Mouse (Mus musculus): ENCODE measurements at regions not wholly inside any gene's neighbourhood (a gene's known extent, or its start where the extent isn't known, plus 50 kb on each side); places are given as distances from the start of the nearest gene placed in this dataset.
"Not testable (repeated sequence)": the region's sequence is repeated elsewhere in the genome, so short reads cannot be mapped to it uniquely, and the experiment has no call there.

- peak; percentile 11 for DNase-seq (ENCODE audit: low spot score)
- WGBS: 38% methylated on average over 3 of the region's 3 CpGs
Measured at GRCm38 (mm10) chr3:7306800-7307199, 686.6 kb upstream of the 1700008P02Rik start.

GRCm38 (mm10) chr3:7298511-7298910 is 678.3 kb upstream of the 1700008P02Rik start:
- Histone ChIP-seq H3K4me1 (ENCODE audit: control insufficient read depth, insufficient read depth, low read length) (no peaks in the 10 kb centered on the region; the same call in 1 of the 2 replicates), H3K9ac (ENCODE audit: low read depth, low read length, severe bottlenecking) (no peak overlapping the region), H3K27me3 (ENCODE audit: control insufficient read depth, insufficient read depth, low read length) (no peaks in the 10 kb centered on the region), H3K4me2 (replicated peaks; ENCODE audit: low read depth, low read length, severe bottlenecking) (no peak overlapping the region), H3K4me3 (replicated peaks; ENCODE audit: low read length) (no peak overlapping the region), H3K9me3 (ENCODE audit: control insufficient read depth, low read length) (no peaks in the 10 kb centered on the region), H3K36me3 (ENCODE audit: control insufficient read depth, insufficient read depth, low read length) (no peaks in the 10 kb centered on the region), H3K27ac (replicated peaks; ENCODE audit: low read depth, low read length) (no peak overlapping the region)
- TF ChIP-seq POLR2A (IDR thresholded peaks at IDR 0.05; ENCODE audit: borderline replicate concordance, extremely low read depth, insufficient read depth, insufficient read length): no peak
- 8% methylated on average over 3 of the region's 3 CpGs for WGBS
- DNase-seq (ENCODE audit: low spot score) (peak; percentile 31), ATAC-seq (ENCODE audit: low FRiP score, low read depth) (no peak)

More at GRCm38 (mm10) chr3:7306800-7307199, 686.6 kb upstream of the 1700008P02Rik start:
- no peak for TF ChIP-seq POLR2A (IDR thresholded peaks at IDR 0.05; ENCODE audit: borderline replicate concordance, extremely low read depth, insufficient read depth, insufficient read length)
- Histone ChIP-seq H3K27ac (replicated peaks; ENCODE audit: low read depth, low read length) (no peak overlapping the region), H3K4me3 (replicated peaks; ENCODE audit: low read length) (no peak overlapping the region), H3K36me3 (ENCODE audit: control insufficient read depth, insufficient read depth, low read length) (no peaks in the 10 kb centered on the region), H3K4me1 (ENCODE audit: control insufficient read depth, insufficient read depth, low read length) (no peaks in the 10 kb centered on the region), H3K4me2 (replicated peaks; ENCODE audit: low read depth, low read length, severe bottlenecking) (no peak overlapping the region), H3K9me3 (ENCODE audit: control insufficient read depth, low read length) (no peaks in the 10 kb centered on the region), H3K9ac (ENCODE audit: low read depth, low read length, severe bottlenecking) (no peak overlapping the region), H3K27me3 (ENCODE audit: control insufficient read depth, insufficient read depth, low read length) (no peaks in the 10 kb centered on the region)
- ATAC-seq (ENCODE audit: low FRiP score, low read depth): no peak

DNA sequence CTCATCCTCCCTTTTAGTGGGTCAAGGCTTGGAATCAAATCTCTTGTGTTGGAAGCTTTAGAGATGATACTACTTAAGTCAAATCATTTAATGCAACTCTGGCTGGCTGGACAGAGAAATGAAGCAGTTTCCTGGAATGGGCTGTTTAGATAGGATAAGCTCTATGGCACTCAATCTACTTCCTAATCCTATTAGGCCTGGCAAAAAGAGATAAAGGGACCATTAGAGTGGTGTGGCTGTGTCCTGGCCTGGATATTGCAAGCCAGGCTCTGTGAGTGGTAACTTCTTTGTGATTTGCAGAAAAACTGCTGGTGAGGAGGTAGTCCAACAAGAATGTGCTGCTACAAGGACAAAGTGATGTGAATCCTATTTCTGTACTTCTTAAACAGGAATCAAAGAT is 670.8 kb upstream of the 1700008P02Rik start:
- Histone ChIP-seq H3K4me2 (replicated peaks; ENCODE audit: low read depth, low read length, severe bottlenecking) (no peak overlapping the region), H3K4me3 (replicated peaks; ENCODE audit: low read length) (no peak overlapping the region)

DNA sequence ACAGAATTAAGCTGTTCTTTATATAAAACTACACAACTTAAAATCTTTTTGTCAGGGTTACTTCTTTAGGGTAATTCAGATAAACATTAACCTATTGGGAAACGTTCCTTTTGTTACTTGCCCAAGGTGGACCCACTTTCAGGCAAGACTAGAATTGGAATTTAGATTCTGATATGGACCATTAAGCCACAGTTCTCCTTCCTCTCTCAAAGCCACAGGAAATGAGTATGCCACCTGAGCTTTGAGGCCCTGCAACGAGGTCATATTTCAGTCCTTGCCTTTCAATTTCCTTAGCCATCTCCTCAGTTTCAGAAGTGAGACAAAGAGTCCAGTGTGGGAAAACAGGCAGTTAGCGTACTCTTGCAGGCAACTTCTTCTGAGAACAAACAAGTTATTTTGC is 637.3 kb upstream of the 1700008P02Rik start:
- no peaks in the 10 kb centered on the region for H3K9me3 ChIP-seq (ENCODE audit: control insufficient read depth, low read length)
- TF ChIP-seq POLR2A (IDR thresholded peaks at IDR 0.05; ENCODE audit: borderline replicate concordance, extremely low read depth, insufficient read depth, insufficient read length): no peak
- WGBS: 22% methylated on average over 3 of the region's 3 CpGs
- no peaks in the 10 kb centered on the region for H3K36me3 ChIP-seq (ENCODE audit: control insufficient read depth, insufficient read depth, low read length)
- H3K9ac ChIP-seq (ENCODE audit: low read depth, low read length, severe bottlenecking): no peak overlapping the region
- DNase-seq (ENCODE audit: low spot score) (no peak), ATAC-seq (ENCODE audit: low FRiP score, low read depth) (no peak)
- no peak overlapping the region for H3K27ac ChIP-seq (replicated peaks; ENCODE audit: low read depth, low read length)
- H3K4me2 ChIP-seq (replicated peaks; ENCODE audit: low read depth, low read length, severe bottlenecking): no peak overlapping the region
- H3K27me3 ChIP-seq (ENCODE audit: control insufficient read depth, insufficient read depth, low read length): no peaks in the 10 kb centered on the region
- 0 out of 2 replicates have a peak, but pooled peaks cover 3% of the 10 kb centered on the region for H3K4me1 ChIP-seq (ENCODE audit: control insufficient read depth, insufficient read depth, low read length)
- no peak overlapping the region for H3K4me3 ChIP-seq (replicated peaks; ENCODE audit: low read length)

More for the DNA sequence above, 670.8 kb upstream of the 1700008P02Rik start:
- H3K9me3 ChIP-seq (ENCODE audit: control insufficient read depth, low read length): no peaks in the 10 kb centered on the region
- TF ChIP-seq POLR2A (IDR thresholded peaks at IDR 0.05; ENCODE audit: borderline replicate concordance, extremely low read depth, insufficient read depth, insufficient read length): no peak
- no peaks in the 10 kb centered on the region for H3K36me3 ChIP-seq (ENCODE audit: control insufficient read depth, insufficient read depth, low read length)
- no peaks in the 10 kb centered on the region for H3K4me1 ChIP-seq (ENCODE audit: control insufficient read depth, insufficient read depth, low read length)
- no peak for ATAC-seq (ENCODE audit: low FRiP score, low read depth)
- H3K27me3 ChIP-seq (ENCODE audit: control insufficient read depth, insufficient read depth, low read length): no peaks in the 10 kb centered on the region
- H3K9ac ChIP-seq (ENCODE audit: low read depth, low read length, severe bottlenecking): no peak overlapping the region
- no peak for DNase-seq (ENCODE audit: low spot score)
- no peak overlapping the region for H3K27ac ChIP-seq (replicated peaks; ENCODE audit: low read depth, low read length)

DNA sequence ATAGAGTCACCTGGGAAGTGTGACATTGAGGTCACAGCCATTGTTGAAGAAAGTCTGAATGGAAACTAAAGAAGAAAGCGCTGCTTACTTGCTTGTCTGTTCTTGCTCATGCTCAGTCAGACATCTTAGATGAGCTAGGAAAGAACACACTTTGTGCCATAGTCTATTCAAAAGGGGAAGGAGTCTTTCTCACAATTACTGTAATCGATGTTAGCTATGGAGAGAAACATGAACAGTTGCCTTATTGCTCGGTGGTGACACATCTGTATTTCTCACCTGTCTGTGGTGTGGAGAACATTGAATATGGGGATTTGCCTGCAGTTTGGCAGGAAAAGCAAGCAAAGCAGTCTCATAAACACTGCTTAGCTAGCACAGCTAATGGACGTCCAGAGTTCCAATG is 628.1 kb upstream of the 1700008P02Rik start:
- WGBS: 67% methylated on average over 4 of the region's 4 CpGs
- Histone ChIP-seq H3K9ac (ENCODE audit: low read depth, low read length, severe bottlenecking) (no peak overlapping the region), H3K27ac (replicated peaks; ENCODE audit: low read depth, low read length) (no peak overlapping the region), H3K4me3 (replicated peaks; ENCODE audit: low read length) (no peak overlapping the region), H3K36me3 (ENCODE audit: control insufficient read depth, insufficient read depth, low read length) (no peaks in the 10 kb centered on the region), H3K27me3 (ENCODE audit: control insufficient read depth, insufficient read depth, low read length) (no peaks in the 10 kb centered on the region), H3K9me3 (ENCODE audit: control insufficient read depth, low read length) (no peaks in the 10 kb centered on the region), H3K4me1 (ENCODE audit: control insufficient read depth, insufficient read depth, low read length) (no peaks in the 10 kb centered on the region), H3K4me2 (replicated peaks; ENCODE audit: low read depth, low read length, severe bottlenecking) (no peak overlapping the region)
- no peak for DNase-seq (ENCODE audit: low spot score)
- ATAC-seq (ENCODE audit: low FRiP score, low read depth): no peak
- TF ChIP-seq POLR2A (IDR thresholded peaks at IDR 0.05; ENCODE audit: borderline replicate concordance, extremely low read depth, insufficient read depth, insufficient read length): no peak

DNA sequence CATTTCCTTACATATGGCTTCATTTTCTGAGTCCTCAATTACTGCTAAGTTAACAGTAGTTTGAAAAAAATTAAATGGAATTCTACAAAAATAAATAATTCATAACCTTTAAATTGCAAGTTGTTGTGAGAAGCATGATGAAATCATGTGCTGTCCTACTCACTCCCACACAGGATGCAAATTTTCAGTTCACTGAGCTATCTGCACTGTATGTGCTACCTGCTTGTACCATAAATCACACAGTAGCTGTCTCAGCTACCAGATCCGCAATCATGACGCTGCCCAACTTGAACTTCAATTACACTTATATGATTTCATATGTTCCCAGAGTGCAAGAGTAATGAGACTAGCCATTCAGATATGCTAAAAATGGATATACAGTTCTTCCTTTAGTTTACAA is 609.5 kb upstream of the 1700008P02Rik start:
- ATAC-seq (ENCODE audit: low FRiP score, low read depth) (no peak), DNase-seq (ENCODE audit: low spot score) (no peak)
- Histone ChIP-seq H3K4me2 (replicated peaks; ENCODE audit: low read depth, low read length, severe bottlenecking) (no peak overlapping the region), H3K9ac (ENCODE audit: low read depth, low read length, severe bottlenecking) (no peak overlapping the region), H3K36me3 (ENCODE audit: control insufficient read depth, insufficient read depth, low read length) (no peaks in the 10 kb centered on the region), H3K27me3 (ENCODE audit: control insufficient read depth, insufficient read depth, low read length) (no peaks in the 10 kb centered on the region), H3K9me3 (ENCODE audit: control insufficient read depth, low read length) (no peaks in the 10 kb centered on the region), H3K4me1 (ENCODE audit: control insufficient read depth, insufficient read depth, low read length) (no peaks in the 10 kb centered on the region), H3K27ac (replicated peaks; ENCODE audit: low read depth, low read length) (no peak overlapping the region), H3K4me3 (replicated peaks; ENCODE audit: low read length) (no peak overlapping the region)
- TF ChIP-seq POLR2A (IDR thresholded peaks at IDR 0.05; ENCODE audit: borderline replicate concordance, extremely low read depth, insufficient read depth, insufficient read length): no peak
- WGBS: 88% methylated on average over 2 of the region's 2 CpGs

GRCm38 (mm10) chr3:7188531-7188930 is 568.3 kb upstream of the 1700008P02Rik start:
- DNase-seq (ENCODE audit: low spot score); H3K4me3 ChIP-seq (replicated peaks; ENCODE audit: low read length); H3K27me3 ChIP-seq (ENCODE audit: control insufficient read depth, insufficient read depth, low read length); H3K4me2 ChIP-seq (replicated peaks; ENCODE audit: low read depth, low read length, severe bottlenecking); H3K9me3 ChIP-seq (ENCODE audit: control insufficient read depth, low read length); H3K36me3 ChIP-seq (ENCODE audit: control insufficient read depth, insufficient read depth, low read length); H3K9ac ChIP-seq (ENCODE audit: low read depth, low read length, severe bottlenecking); H3K27ac ChIP-seq (replicated peaks; ENCODE audit: low read depth, low read length); ATAC-seq (ENCODE audit: low FRiP score, low read depth); H3K4me1 ChIP-seq (ENCODE audit: control insufficient read depth, insufficient read depth, low read length): not testable (repeated sequence)
- 97% methylated on average over 1 of the region's 1 CpGs for WGBS
